Mouse (Mus musculus) neural tube, embryonic 14.5 days (tissue): ENCODE data around the gene Mag. TPM values are rescaled to one million over a fixed set of nuclear protein-coding genes. Genes with fewer than 3 reads are reported as not detected.
A peak's percentile ranks its signal among the peaks of the same experiment; 100 is the strongest.

Experiments
- ATAC-seq: fragments of 200-750 bp; cut with Nextera tagmentation; 2 replicates; pipeline ENCODE4 v1.8.0; 2017; ENCODE audit warnings: low read depth, mild to moderate bottlenecking, moderate TSS enrichment, moderate library complexity
- H3K27ac ChIP-seq: fragments of 300-500 bp; sonication (generic); 2 replicates; pipeline ENCODE4 v1.5.1; 2014; ENCODE audit warnings: low read depth, mild to moderate bottlenecking, control low read depth, low read length, moderate library complexity, mixed read lengths
- H3K27me3 ChIP-seq: fragments of 300-500 bp; sonication (generic); 2 replicates; pipeline ENCODE4 v1.6.1; 2014; ENCODE audit warnings: low read length; ENCODE audit not compliant: control insufficient read depth, insufficient read depth
- H3K36me3 ChIP-seq: fragments of 300-500 bp; sonication (generic); 2 replicates; pipeline ENCODE4 v1.6.1; 2014; ENCODE audit warnings: low read length, mixed read lengths; ENCODE audit not compliant: control insufficient read depth, insufficient read depth
- H3K4me1 ChIP-seq: fragments of 300-500 bp; sonication (generic); 2 replicates; pipeline ENCODE4 v1.6.1; 2014; ENCODE audit warnings: low read length; ENCODE audit not compliant: control insufficient read depth, insufficient read depth
- H3K4me2 ChIP-seq: fragments of 300-500 bp; sonication (generic); 2 replicates; pipeline ENCODE4 v1.6.1; 2014; ENCODE audit warnings: mild to moderate bottlenecking, low read depth, low read length, control low read depth
- H3K4me3 ChIP-seq: fragments of 300-500 bp; sonication (generic); 2 replicates; pipeline ENCODE4 v1.5.1; 2014; ENCODE audit warnings: low read depth, low read length, control low read depth, mixed read lengths
- H3K9ac ChIP-seq: fragments of 300-500 bp; sonication (generic); replicated peaks from 2 replicates; pipeline ENCODE4 v1.6.1; 2014; ENCODE audit warnings: low read depth, mild to moderate bottlenecking, control low read depth, low read length, mixed read lengths
- H3K9me3 ChIP-seq: fragments of 300-500 bp; sonication (generic); 2 replicates; pipeline ENCODE4 v1.6.1; 2016; ENCODE audit warnings: low read length; ENCODE audit not compliant: control insufficient read depth
- WGBS: fragments of 180-500 bp; shearing (Covaris S2); extraction: QIAGEN DNeasy Blood & Tissue Kit; methylation state at CpG from one replicate; pipeline ENCODE4 v1.1.7; 2014; 5-methylcytosine and 5-hydroxymethylcytosine counted together
- polyA plus RNA-seq: library from polyadenylated mRNA; unstranded; fragments of >200 nt; fragmentation: Nextera tagmentation; extraction: Ambion mirVana; gene quantifications from 2 replicates; pipeline ENCODE4 v1.2.1, GENCODE M21; 2014

Mag gene
- 2.4 and 2.5 TPM in 2 replicates for polyA plus RNA-seq

DNA sequence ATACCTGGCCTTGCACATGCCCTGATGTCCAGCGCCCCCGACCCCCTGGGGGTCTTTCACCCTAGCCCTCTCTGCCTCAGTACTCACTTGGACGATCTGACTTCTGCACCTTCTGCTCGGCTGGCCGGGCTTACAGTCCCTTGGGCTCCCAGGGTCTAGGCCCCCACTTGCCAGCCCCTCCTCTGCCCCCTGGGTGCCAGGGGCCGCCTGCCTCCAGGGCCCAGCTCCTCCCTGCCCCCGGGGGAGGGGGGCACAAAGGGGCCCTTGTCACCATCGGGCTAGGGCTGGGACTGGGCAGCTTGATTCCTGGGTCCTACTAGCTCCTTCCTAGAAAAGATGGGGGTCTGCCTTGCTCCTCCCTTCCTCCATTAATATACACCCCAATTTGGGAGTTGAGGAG lies at the start of gene Mag:
TSS of gene Mag (minus strand) at position 142 of the 400 bp plus-strand sequence.
- Histone ChIP-seq H3K9ac (no peak within 1 kb of the TSS), H3K36me3 (no peaks in the 10 kb centered on the region), H3K27ac (no peak within 1 kb of the TSS), H3K4me1 (no peaks in the 10 kb centered on the region), H3K9me3 (no peaks in the 10 kb centered on the region), H3K4me3 (no peak within 1 kb of the TSS), H3K27me3 (no peaks in the 10 kb centered on the region), H3K4me2 (no peak within 1 kb of the TSS)
- ATAC-seq = no peak
- 74% methylated on average over 8 of the region's 8 CpGs for WGBS

DNA sequence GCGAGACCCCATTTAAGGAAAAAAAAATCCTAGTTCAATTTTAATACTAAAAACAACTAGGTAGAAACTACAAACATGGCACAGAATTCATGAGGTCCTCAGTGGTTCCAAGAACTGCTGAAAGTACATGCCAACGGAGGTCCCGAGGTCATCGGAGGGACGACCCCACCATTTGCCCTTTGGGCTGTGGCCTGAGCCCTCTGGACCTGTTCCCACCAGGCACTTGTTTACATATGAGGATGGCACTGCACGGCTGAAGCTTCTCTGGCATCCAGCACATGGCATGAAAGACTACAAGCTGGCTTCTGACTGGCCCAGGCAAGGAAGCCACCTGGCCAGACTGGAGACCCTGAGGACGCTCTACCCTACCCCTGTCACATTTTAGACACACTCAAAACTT lies 49.7 kb upstream of the Mag start:
- 90% methylated on average over 7 of the region's 7 CpGs for WGBS
- ATAC-seq = no peak
- Histone ChIP-seq H3K27me3 (no peaks in the 10 kb centered on the region), H3K27ac (no peak overlapping the region), H3K4me3 (no peak overlapping the region), H3K4me1 (no peaks in the 10 kb centered on the region), H3K36me3 (no peaks in the 10 kb centered on the region), H3K9ac (no peak overlapping the region), H3K9me3 (no peaks in the 10 kb centered on the region), H3K4me2 (no peak overlapping the region)

DNA sequence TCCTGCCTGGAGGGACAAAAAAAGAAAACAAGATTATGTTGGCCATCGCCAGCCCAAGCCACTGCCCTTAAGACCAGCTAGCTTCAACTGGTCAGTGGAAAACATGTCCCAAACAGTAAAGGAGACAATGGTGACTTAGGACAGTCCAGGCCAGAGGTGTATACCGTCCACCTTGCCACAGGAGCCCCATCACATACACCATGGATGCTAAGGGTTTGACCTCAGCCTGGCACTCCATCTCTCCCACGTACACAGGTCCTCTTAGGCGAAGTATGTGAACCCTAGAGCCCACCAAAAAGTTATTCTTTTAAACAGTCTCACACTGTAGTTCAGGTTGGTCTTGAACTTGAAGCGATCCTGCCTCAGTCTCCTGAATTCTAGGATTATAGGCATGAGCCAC lies 48.2 kb upstream of the Mag start:
- no peak overlapping the region for H3K4me3 ChIP-seq
- H3K4me1 ChIP-seq = peaks cover 5% of the 10 kb centered on the region; the same call in 1 of the 2 replicates
- no peaks in the 10 kb centered on the region for H3K27me3 ChIP-seq
- H3K4me2 ChIP-seq = no peak overlapping the region
- no peak for ATAC-seq
- no peak overlapping the region for H3K27ac ChIP-seq
- no peaks in the 10 kb centered on the region for H3K36me3 ChIP-seq
- H3K9ac ChIP-seq = no peak overlapping the region
- H3K9me3 ChIP-seq = no peaks in the 10 kb centered on the region
- 95% methylated on average over 5 of the region's 5 CpGs for WGBS

GRCm38 (mm10) chr7:30959786-30960349 lies 45.2 kb upstream of the Mag start:
- Histone ChIP-seq H3K27me3 (no peaks in the 10 kb centered on the region), H3K27ac (no peak overlapping the region), H3K9ac (no peak overlapping the region), H3K9me3 (no peaks in the 10 kb centered on the region), H3K4me3 (no peak overlapping the region), H3K4me1 (peaks cover 13% of the 10 kb centered on the region), H3K4me2 (no peak overlapping the region), H3K36me3 (no peaks in the 10 kb centered on the region)
- no peak for ATAC-seq
- WGBS = 86% methylated on average over 6 of the region's 6 CpGs

DNA sequence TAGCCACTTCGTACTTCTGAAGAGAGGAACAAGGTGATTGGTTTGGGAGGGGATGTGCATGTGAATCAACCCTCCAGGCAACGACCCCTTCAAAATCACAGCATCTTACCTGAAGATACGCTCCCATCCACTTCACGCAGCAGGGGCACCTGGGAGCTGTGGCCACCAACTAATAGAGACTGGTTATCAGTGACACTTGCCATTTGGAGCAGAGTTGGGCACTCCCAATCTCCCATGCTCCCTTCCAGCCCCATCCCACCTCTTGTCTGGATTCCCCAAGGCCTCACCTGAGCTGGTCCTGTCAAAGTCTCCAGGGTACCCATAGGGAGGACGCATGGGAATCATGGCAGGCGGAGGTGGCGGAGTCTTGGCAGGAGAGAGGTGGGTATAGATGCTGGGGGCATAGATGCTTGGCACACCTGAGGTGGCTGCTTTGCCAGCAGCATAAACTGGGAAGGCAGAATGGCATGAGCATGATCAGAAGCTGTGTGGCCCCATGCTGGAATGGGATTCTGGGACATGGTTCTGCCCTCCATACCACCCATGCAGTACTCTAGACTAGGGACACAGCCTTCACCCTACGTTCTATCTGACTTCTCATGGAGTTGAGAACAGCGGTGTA lies 44.3 kb upstream of the Mag start:
- H3K9ac ChIP-seq = no peak overlapping the region
- H3K4me1 ChIP-seq = peaks cover 13% of the 10 kb centered on the region
- H3K27me3 ChIP-seq = no peaks in the 10 kb centered on the region
- H3K27ac ChIP-seq = no peak overlapping the region
- H3K36me3 ChIP-seq = peaks cover 1% of the 10 kb centered on the region; the same call in 1 of the 2 replicates
- no peak for ATAC-seq
- 98% methylated on average over 9 of the region's 9 CpGs for WGBS
- H3K4me3 ChIP-seq = no peak overlapping the region
- no peak overlapping the region for H3K4me2 ChIP-seq
- no peaks in the 10 kb centered on the region for H3K9me3 ChIP-seq

GRCm38 (mm10) chr7:30958109-30958865 lies 43.6 kb upstream of the Mag start:
- Histone ChIP-seq H3K4me1 (peaks cover 13% of the 10 kb centered on the region), H3K4me2 (peak overlapping the region; percentile 65), H3K4me3 (peak overlapping the region; percentile 82), H3K9me3 (no peaks in the 10 kb centered on the region), H3K27ac (peak overlapping the region; percentile 98; the same call in 1 of the 2 replicates), H3K9ac (peak overlapping the region; percentile 99; the same call in 1 of the 2 replicates), H3K27me3 (no peaks in the 10 kb centered on the region), H3K36me3 (peaks cover 6% of the 10 kb centered on the region)
- 71% methylated on average over 28 of the region's 28 CpGs for whole genome bisulfite sequencing
- no peak for ATAC-seq

- peak overlapping the region; percentile 99 for H3K9ac ChIP-seq
- H3K4me3 ChIP-seq = peak overlapping the region; percentile 82
- H3K27me3 ChIP-seq = no peaks in the 10 kb centered on the region
- peaks cover 15% of the 10 kb centered on the region for H3K36me3 ChIP-seq
- H3K27ac ChIP-seq = peak overlapping the region; percentile 98
- peak overlapping the region; percentile 65 for H3K4me2 ChIP-seq
- H3K9me3 ChIP-seq = no peaks in the 10 kb centered on the region
- peak; percentile 61 for ATAC-seq
- under 1% methylated on average over 43 of the region's 43 CpGs for WGBS
- H3K4me1 ChIP-seq = peaks cover 13% of the 10 kb centered on the region
Measured at GRCm38 (mm10) chr7:30957367-30957783, 42.7 kb upstream of the Mag start.

- peak; percentile 52 for ATAC-seq
- Histone ChIP-seq H3K9me3 (no peaks in the 10 kb centered on the region), H3K4me1 (peaks cover 13% of the 10 kb centered on the region), H3K4me3 (peak within 1 kb of the TSS; percentile 82), H3K36me3 (peaks cover 20% of the 10 kb centered on the region), H3K27me3 (no peaks in the 10 kb centered on the region), H3K9ac (peak within 1 kb of the TSS; percentile 99), H3K4me2 (peak within 1 kb of the TSS; percentile 87), H3K27ac (peak within 1 kb of the TSS; percentile 98)
- WGBS = 1% methylated on average over 36 of the region's 82 CpGs
Measured at GRCm38 (mm10) chr7:30956756-30957366, 42.2 kb upstream of the Mag start, which contains the start of gene Usf2. Gene Usf2 (minus strand): TSS chr7:30956803.
